Mouse (Mus musculus) midbrain, embryonic 15.5 days (tissue): Measurements from ENCODE around the gene Pla2g5. TPM values are rescaled to one million over a fixed set of nuclear protein-coding genes. Genes with fewer than 3 reads are reported as not detected.

Source experiments
- ATAC-seq: fragments of 200-750 bp; cut with Nextera tagmentation; replicated peaks from 2 replicates; pipeline ENCODE4 v1.8.0; 2017; ENCODE audit warnings: moderate TSS enrichment
- H3K27ac ChIP-seq: fragments of 300-500 bp; sonication (generic); 2 replicates; pipeline ENCODE4 v1.5.1; 2015; ENCODE audit warnings: mild to moderate bottlenecking, inconsistent platforms
- H3K27me3 ChIP-seq: fragments of 300-500 bp; sonication (generic); replicated peaks from 2 replicates; pipeline ENCODE4 v1.6.1; 2015; ENCODE audit warnings: inconsistent platforms
- H3K36me3 ChIP-seq: fragments of 300-500 bp; sonication (generic); replicated peaks from 2 replicates; pipeline ENCODE4 v1.6.1; 2015; ENCODE audit warnings: inconsistent platforms
- H3K4me1 ChIP-seq: fragments of 300-500 bp; sonication (generic); 2 replicates; pipeline ENCODE4 v1.6.1; 2015; ENCODE audit warnings: inconsistent platforms
- H3K4me2 ChIP-seq: fragments of 300-500 bp; sonication (generic); 2 replicates; pipeline ENCODE4 v1.6.1; 2015; ENCODE audit warnings: inconsistent platforms, mild to moderate bottlenecking, moderate library complexity
- H3K4me3 ChIP-seq: fragments of 300-500 bp; sonication (generic); 2 replicates; pipeline ENCODE4 v1.5.1; 2015; ENCODE audit warnings: mild to moderate bottlenecking, inconsistent platforms
- H3K9ac ChIP-seq: fragments of 300-500 bp; sonication (generic); 2 replicates; pipeline ENCODE4 v1.6.1; 2015; ENCODE audit warnings: mild to moderate bottlenecking, inconsistent platforms
- H3K9me3 ChIP-seq: fragments of 300-500 bp; sonication (generic); 2 replicates; pipeline ENCODE4 v1.6.1; 2016; ENCODE audit warnings: inconsistent platforms
- WGBS: fragments of 180-500 bp; shearing (Covaris S2); methylation state at CpG from one replicate; pipeline ENCODE4 v1.1.7; 2015; ENCODE audit warnings: mixed read lengths; 5-methylcytosine and 5-hydroxymethylcytosine counted together
- polyA plus RNA-seq: library from polyadenylated mRNA; unstranded; fragments of >200 nt; fragmentation: Nextera tagmentation; extraction: Ambion mirVana; gene quantifications from 2 replicates; pipeline ENCODE4 v1.2.1, GENCODE M21; 2015

Pla2g5 gene
- polyA plus RNA-seq, 1 experiment from 2014 or later = 0.46 TPM

GRCm38 (mm10) chr4:138816166-138816565, 47.1 kb downstream of the Pla2g5 start:
- Histone ChIP-seq H3K27me3 (no peaks in the 10 kb centered on the region), H3K4me2 (no peak overlapping the region), H3K27ac (no peak overlapping the region), H3K4me3 (no peak overlapping the region), H3K36me3 (no peaks in the 10 kb centered on the region), H3K9me3 (no peaks in the 10 kb centered on the region), H3K9ac (no peak overlapping the region), H3K4me1 (peaks cover 4% of the 10 kb centered on the region; the same call in 1 of the 2 replicates)
- ATAC-seq = no peak
- WGBS = 82% methylated on average over 9 of the region's 9 CpGs

GRCm38 (mm10) chr4:138806920-138807541, 56.3 kb downstream of the Pla2g5 start:
- no peak for ATAC-seq
- H3K4me2 ChIP-seq = no peak overlapping the region
- H3K4me3 ChIP-seq = no peak overlapping the region
- WGBS = 72% methylated on average over 7 of the region's 7 CpGs
- H3K9me3 ChIP-seq = no peaks in the 10 kb centered on the region
- no peaks in the 10 kb centered on the region for H3K36me3 ChIP-seq
- H3K4me1 ChIP-seq = no peaks in the 10 kb centered on the region
- no peak overlapping the region for H3K27ac ChIP-seq
- no peak overlapping the region for H3K9ac ChIP-seq
- H3K27me3 ChIP-seq = no peaks in the 10 kb centered on the region

DNA sequence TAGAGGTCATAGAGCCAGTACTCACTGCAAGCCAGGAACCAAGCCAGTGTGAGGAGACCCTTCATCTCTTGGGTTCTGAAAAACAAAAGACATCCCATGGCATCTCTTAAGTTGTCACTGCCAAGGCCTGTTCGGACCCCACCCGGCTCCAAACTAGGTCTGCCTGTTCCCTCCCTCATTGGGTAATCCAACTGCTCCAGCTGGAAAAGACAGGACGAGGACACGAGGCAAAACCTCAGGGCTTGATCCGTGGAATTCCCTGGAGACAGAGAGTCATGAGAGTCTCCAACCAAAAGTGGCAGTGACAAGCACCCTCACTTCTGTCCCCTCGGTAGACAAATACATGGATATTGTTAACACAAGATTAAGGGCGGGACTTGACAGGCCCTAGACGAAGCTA, 57.1 kb downstream of the Pla2g5 start:
- Histone ChIP-seq H3K4me3 (no peak overlapping the region), H3K9me3 (no peaks in the 10 kb centered on the region), H3K27me3 (no peaks in the 10 kb centered on the region), H3K4me2 (no peak overlapping the region), H3K9ac (no peak overlapping the region), H3K27ac (no peak overlapping the region), H3K36me3 (no peaks in the 10 kb centered on the region), H3K4me1 (no peaks in the 10 kb centered on the region)
- ATAC-seq = no peak
- 84% methylated on average over 8 of the region's 8 CpGs for WGBS

DNA sequence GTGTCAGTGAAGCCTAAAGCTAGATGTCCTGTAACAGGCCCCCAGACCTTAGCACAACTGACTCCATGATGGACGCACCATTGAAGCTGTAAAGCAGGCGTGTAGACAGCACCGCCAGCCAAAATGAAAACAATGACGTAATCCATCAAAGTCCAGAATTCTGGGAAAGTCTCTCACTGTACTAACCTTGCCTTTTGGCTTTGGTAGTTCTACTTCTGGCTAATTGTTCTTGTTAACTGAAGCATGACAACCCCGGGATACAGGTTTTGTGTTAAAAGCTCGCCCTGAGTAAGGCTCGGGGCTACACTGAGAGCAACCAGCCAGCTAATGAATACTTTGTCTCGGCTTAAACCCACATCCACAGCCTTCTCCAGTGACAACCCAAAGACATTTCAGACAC, 58.0 kb downstream of the Pla2g5 start:
- H3K4me2 ChIP-seq = no peak overlapping the region
- H3K36me3 ChIP-seq = no peaks in the 10 kb centered on the region
- 0 out of 2 replicates have a peak, but pooled peaks cover 2% of the 10 kb centered on the region for H3K4me1 ChIP-seq
- no peak for ATAC-seq
- no peak overlapping the region for H3K27ac ChIP-seq
- no peak overlapping the region for H3K9ac ChIP-seq
- no peaks in the 10 kb centered on the region for H3K27me3 ChIP-seq
- no peaks in the 10 kb centered on the region for H3K9me3 ChIP-seq
- WGBS = 48% methylated on average over 8 of the region's 8 CpGs
- no peak overlapping the region for H3K4me3 ChIP-seq

DNA sequence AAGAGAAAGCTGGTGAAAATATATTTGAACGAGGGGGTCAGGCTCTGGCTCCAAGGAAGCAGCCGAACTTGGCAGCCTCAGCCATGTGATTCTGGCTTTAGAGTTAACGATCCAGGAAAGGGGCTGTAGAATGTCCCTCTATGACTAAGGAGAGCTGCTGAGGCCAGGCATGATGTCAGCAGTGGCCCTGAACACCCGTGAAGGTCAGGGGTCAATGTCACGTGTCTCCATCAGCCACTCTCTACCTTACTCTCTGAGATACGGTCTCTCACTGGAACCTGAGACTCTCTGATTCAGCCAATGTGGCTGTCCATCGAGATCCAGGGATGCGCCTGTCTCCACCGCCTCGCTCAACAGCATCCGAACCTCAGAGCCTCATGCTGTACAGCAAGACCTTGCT, 60.4 kb downstream of the Pla2g5 start:
- Histone ChIP-seq H3K27me3 (no peaks in the 10 kb centered on the region), H3K27ac (no peak overlapping the region), H3K9ac (no peak overlapping the region), H3K36me3 (no peaks in the 10 kb centered on the region), H3K4me3 (no peak overlapping the region), H3K4me1 (0 out of 2 replicates have a peak, but pooled peaks cover 5% of the 10 kb centered on the region), H3K9me3 (no peaks in the 10 kb centered on the region), H3K4me2 (no peak overlapping the region)
- 90% methylated on average over 11 of the region's 11 CpGs for WGBS
- no peak for ATAC-seq

DNA sequence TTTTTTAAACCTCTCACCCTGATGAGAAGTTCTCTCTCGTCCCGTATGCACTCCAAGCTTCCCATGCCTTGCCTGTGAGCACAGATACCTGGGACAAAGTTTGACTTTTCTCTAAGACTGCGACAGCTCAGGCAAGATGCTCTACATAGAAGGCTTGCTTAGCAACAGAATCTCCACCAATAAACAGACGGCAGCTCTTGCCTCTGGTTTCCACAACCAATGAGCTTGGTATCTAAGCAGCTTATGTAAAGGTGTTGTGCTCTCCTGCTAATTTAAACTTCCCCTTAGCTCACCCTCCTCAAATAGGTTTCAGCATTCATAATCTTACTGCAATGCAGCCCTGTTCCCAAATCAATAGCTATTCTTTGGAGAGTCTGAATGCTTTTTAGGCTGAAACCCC, 61.7 kb downstream of the Pla2g5 start:
- 87% methylated on average over 4 of the region's 4 CpGs for WGBS
- Histone ChIP-seq H3K9ac (no peak overlapping the region), H3K27ac (no peak overlapping the region), H3K4me1 (0 out of 2 replicates have a peak, but pooled peaks cover 5% of the 10 kb centered on the region), H3K4me2 (no peak overlapping the region), H3K4me3 (no peak overlapping the region), H3K36me3 (no peaks in the 10 kb centered on the region), H3K9me3 (no peaks in the 10 kb centered on the region), H3K27me3 (no peaks in the 10 kb centered on the region)
- no peak for ATAC-seq

- Histone ChIP-seq H3K27me3 (no peaks in the 10 kb centered on the region), H3K4me1 (0 out of 2 replicates have a peak, but pooled peaks cover 5% of the 10 kb centered on the region), H3K4me3 (no peak overlapping the region), H3K4me2 (no peak overlapping the region), H3K9me3 (no peaks in the 10 kb centered on the region), H3K36me3 (no peaks in the 10 kb centered on the region), H3K9ac (no peak overlapping the region), H3K27ac (no peak overlapping the region)
- WGBS = 78% methylated on average over 12 of the region's 12 CpGs
- no peak for ATAC-seq
These were observed 63.0 kb downstream of the Pla2g5 start for GRCm38 (mm10) chr4:138800134-138800744.

- H3K27me3 ChIP-seq = no peaks in the 10 kb centered on the region
- no peak overlapping the region for H3K4me3 ChIP-seq
- H3K9me3 ChIP-seq = no peaks in the 10 kb centered on the region
- H3K4me1 ChIP-seq = 0 out of 2 replicates have a peak, but pooled peaks cover 5% of the 10 kb centered on the region
- H3K9ac ChIP-seq = no peak overlapping the region
- H3K27ac ChIP-seq = no peak overlapping the region
- H3K36me3 ChIP-seq = no peaks in the 10 kb centered on the region
- no peak for ATAC-seq
- no peak overlapping the region for H3K4me2 ChIP-seq
- 80% methylated on average over 4 of the region's 4 CpGs for WGBS
These were observed 66.1 kb downstream of the Pla2g5 start for GRCm38 (mm10) chr4:138797217-138797570.

GRCm38 (mm10) chr4:138796513-138797216, 66.6 kb downstream of the Pla2g5 start:
- no peaks in the 10 kb centered on the region for H3K36me3 ChIP-seq
- H3K4me1 ChIP-seq = 0 out of 2 replicates have a peak, but pooled peaks cover 5% of the 10 kb centered on the region
- no peak overlapping the region for H3K4me3 ChIP-seq
- no peak overlapping the region for H3K27ac ChIP-seq
- H3K27me3 ChIP-seq = no peaks in the 10 kb centered on the region
- no peaks in the 10 kb centered on the region for H3K9me3 ChIP-seq
- 43% methylated on average over 6 of the region's 6 CpGs for WGBS
- no peak for ATAC-seq
- H3K9ac ChIP-seq = no peak overlapping the region
- no peak overlapping the region for H3K4me2 ChIP-seq

GRCm38 (mm10) chr4:138794344-138794743, 68.9 kb downstream of the Pla2g5 start:
- 87% methylated on average over 6 of the region's 6 CpGs for WGBS
- ATAC-seq = no peak
- Histone ChIP-seq H3K27me3 (no peaks in the 10 kb centered on the region), H3K9me3 (no peaks in the 10 kb centered on the region), H3K36me3 (no peaks in the 10 kb centered on the region), H3K4me2 (no peak overlapping the region), H3K27ac (no peak overlapping the region), H3K9ac (no peak overlapping the region), H3K4me1 (no peaks in the 10 kb centered on the region), H3K4me3 (no peak overlapping the region)

GRCm38 (mm10) chr4:138793276-138793675, 70.0 kb downstream of the Pla2g5 start:
- Histone ChIP-seq H3K9ac (no peak overlapping the region), H3K36me3 (no peaks in the 10 kb centered on the region), H3K4me1 (no peaks in the 10 kb centered on the region), H3K27me3 (no peaks in the 10 kb centered on the region), H3K27ac (no peak overlapping the region), H3K9me3 (no peaks in the 10 kb centered on the region), H3K4me2 (no peak overlapping the region), H3K4me3 (no peak overlapping the region)
- 57% methylated on average over 2 of the region's 2 CpGs for WGBS
- ATAC-seq = no peak

DNA sequence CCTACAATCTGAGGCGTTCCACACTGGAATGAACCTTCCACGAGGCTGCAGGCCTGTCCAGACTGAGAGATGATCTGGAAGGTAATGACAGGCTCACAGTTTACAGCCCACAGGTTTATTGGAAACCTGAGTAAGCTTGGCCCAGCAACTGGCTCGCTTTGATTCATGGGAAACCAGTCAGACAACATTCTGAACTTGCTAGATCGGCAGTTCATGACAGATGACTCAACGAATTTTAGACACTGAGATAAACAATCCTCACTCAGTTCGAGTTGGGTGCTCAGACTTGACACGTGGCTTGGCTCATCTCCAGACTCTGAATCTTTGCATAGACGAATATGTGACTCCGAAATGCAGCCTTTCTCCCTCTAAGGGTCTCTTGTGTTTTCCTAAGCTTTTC, 70.7 kb downstream of the Pla2g5 start:
- ATAC-seq = no peak
- Histone ChIP-seq H3K36me3 (no peaks in the 10 kb centered on the region), H3K27ac (no peak overlapping the region), H3K9me3 (no peaks in the 10 kb centered on the region), H3K4me3 (no peak overlapping the region), H3K4me1 (no peaks in the 10 kb centered on the region), H3K4me2 (no peak overlapping the region), H3K9ac (no peak overlapping the region), H3K27me3 (no peaks in the 10 kb centered on the region)
- 74% methylated on average over 9 of the region's 9 CpGs for WGBS
